Mouse (Mus musculus): ENCODE results near the gene Best3.

DNA sequence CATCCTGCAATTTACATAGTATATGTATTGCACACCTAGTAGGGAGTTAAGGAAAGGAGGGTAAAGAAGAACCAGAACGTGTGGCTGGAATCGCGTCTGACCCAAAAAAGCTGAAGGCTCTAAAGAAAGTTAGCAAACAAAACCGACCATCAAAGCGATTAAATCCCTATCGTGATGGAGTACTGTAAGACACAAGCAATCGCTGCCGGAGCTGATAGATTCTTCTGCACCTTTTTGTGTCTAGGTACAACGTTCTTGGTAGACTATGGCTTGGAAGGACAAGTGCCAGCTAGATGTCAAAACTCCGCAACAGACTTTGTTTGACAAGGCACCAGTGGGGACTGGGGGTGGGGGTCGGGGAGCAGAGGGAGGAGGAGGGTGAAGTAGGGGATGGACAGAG is 22.0 kb upstream of the Best3 start:
- no peak for TF ChIP-seq POLR2A (IDR thresholded peaks at IDR 0.05; ENCODE audit: low read depth, low read length)
- TF ChIP-seq CTCF (IDR thresholded peaks at IDR 0.05; ENCODE audit: borderline replicate concordance, insufficient read depth, low read length) = no peak
